Mouse (Mus musculus) olfactory bulb, adult 2 months (tissue): ENCODE data around the gene Mecom.

Source experiments
- CTCF ChIP-seq: fragments of 200-500 bp; IDR thresholded peaks from 2 replicates; pipeline ENCODE4 v1.5.1; 2012; ENCODE audit warnings: low read depth, mild to moderate bottlenecking, low read length, moderate library complexity; ENCODE audit not compliant: insufficient read depth
- POLR2A ChIP-seq: fragments of 200-500 bp; IDR thresholded peaks from 2 replicates; pipeline ENCODE4 v1.6.1; 2012; ENCODE audit warnings: mild to moderate bottlenecking, low read depth, low read length, moderate library complexity; ENCODE audit not compliant: insufficient read depth

- TF ChIP-seq CTCF, result no peak
- TF ChIP-seq POLR2A, result no peak
Observed at GRCm38 (mm10) chr3:30330476-30330875, 217.3 kb downstream of the Mecom start.
